Mouse (Mus musculus) E14TG2a.4 (cell line): ENCODE data around the gene Atat1.

Experiments used
- H3K27me3 ChIP-seq: 2 replicates; pipeline ENCODE4 v1.6.1; 2014; ENCODE audit warnings: low read length, control low read depth; ENCODE audit not compliant: insufficient read depth
- H3K36me3 ChIP-seq: 2 replicates; pipeline ENCODE4 v1.6.1; 2014; ENCODE audit warnings: low read length, control low read depth; ENCODE audit not compliant: insufficient read depth
- H3K4me1 ChIP-seq: replicated peaks from 2 replicates; pipeline ENCODE4 v1.6.1; 2014; ENCODE audit warnings: low read depth, low read length, control low read depth
- H3K4me3 ChIP-seq: replicated peaks from 2 replicates; pipeline ENCODE4 v1.5.1; 2014; ENCODE audit warnings: mild to moderate bottlenecking, low read length
- H3K9me3 ChIP-seq: 2 replicates; pipeline ENCODE4 v1.6.1; 2014; ENCODE audit warnings: low read length, control low read depth
- CTCF ChIP-seq: conservative IDR thresholded peaks from 2 replicates; pipeline ENCODE4 v1.5.1; 2014; ENCODE audit warnings: low read length
- NANOG ChIP-seq: IDR thresholded peaks from 2 replicates; pipeline ENCODE4 v1.6.1; 2014; ENCODE audit warnings: borderline replicate concordance, low read length, mixed read lengths
- POU5F1 ChIP-seq: IDR thresholded peaks from 2 replicates; pipeline ENCODE4 v1.6.1; 2014; ENCODE audit warnings: low read length, borderline replicate concordance

Gene Atat1

DNA sequence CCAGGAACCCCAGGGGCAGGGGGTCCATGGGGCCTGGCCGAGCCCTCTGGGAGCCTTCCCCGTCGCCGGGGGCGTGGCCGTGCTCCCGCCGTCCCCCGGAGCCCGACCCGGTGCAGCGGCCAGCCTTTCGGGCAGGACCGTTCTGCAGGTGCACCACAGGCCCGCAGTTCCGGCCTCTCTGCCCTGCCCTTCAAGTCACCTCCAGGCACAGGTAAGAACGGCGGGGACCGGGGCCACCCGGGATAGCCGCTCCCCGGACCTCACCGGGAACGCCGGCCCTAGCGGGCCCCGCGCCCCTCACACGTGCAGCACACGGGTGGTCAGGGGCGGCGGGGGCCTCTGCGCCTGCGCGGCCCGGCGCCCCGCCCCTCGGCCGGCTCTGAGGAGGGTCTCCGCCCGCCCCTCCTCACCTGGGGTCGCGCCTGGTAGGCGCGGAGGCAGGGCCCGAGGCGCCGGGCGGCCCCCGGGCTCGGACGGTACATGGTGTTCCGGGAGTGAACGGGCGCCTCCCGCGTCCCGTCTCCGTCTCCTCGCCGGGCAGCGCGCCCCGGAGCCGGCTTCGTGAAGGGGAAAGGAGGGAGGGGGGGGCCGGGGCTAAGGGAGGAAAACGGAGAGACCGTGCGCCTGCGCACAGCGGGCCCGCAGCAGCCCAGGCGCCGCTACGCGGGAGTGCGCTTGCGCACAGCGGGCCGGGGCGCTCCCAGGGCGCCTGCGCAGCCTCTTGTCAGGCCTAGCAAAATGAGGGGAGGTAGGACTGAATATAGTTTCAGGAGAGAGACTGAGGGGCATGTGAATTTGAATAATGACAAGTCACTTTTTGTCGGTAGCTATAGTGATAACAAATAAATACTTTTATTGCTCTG, 12.9 kb downstream of the Atat1 start, which contains the start of gene 2310061I04Rik:
Gene 2310061I04Rik, minus strand, starts transcription at position 651 of the 863 bp plus-strand sequence.
- TF ChIP-seq NANOG (no peak), POU5F1 (no peak), CTCF (no peak)
- Histone ChIP-seq H3K4me1 (peaks cover 74% of the 10 kb centered on the region), H3K27me3 (no peaks in the 10 kb centered on the region), H3K36me3 (peaks cover 50% of the 10 kb centered on the region), H3K9me3 (no peaks in the 10 kb centered on the region), H3K4me3 (peak within 1 kb of the TSS; percentile 92)

DNA sequence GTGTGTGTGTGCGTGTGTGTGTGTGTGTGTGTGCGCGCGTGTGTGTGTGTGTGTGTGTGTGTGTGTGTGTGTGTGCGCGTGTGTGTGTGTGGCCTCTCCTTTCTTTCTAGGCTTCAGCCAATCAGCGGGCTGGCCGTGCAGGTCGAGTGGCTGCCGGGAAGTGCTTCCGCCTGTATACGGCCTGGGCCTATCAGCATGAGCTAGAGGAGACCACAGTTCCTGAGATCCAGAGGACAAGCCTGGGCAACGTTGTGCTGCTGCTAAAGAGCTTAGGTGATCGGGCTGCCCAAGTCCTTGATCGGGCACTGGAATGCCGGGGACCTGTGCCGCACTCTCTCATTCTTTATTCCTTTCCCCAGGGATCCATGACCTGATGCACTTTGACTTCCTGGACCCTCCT, 22.1 kb downstream of the Atat1 start:
- Histone ChIP-seq H3K36me3 (peaks cover 94% of the 10 kb centered on the region), H3K9me3 (no peaks in the 10 kb centered on the region), H3K4me3 (peak overlapping the region; percentile 92), H3K27me3 (no peaks in the 10 kb centered on the region), H3K4me1 (peaks cover 73% of the 10 kb centered on the region)
- TF ChIP-seq POU5F1 (no peak), NANOG (no peak), CTCF (no peak)

DNA sequence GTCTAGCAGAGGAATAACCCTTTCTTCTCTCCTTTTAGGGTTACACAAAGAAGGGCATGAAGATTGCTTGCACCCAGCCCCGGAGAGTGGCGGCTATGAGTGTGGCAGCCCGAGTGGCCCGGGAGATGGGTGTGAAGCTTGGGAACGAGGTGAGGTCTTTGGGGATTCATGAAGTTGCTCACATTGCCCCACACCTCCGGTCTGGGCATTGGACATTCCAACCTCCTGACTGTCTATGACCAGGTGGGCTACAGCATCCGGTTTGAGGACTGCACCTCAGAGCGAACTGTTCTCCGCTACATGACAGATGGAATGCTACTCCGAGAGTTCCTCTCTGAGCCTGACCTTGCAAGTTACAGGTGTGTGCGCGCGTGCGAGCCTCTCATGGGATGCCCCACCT, 26.1 kb downstream of the Atat1 start:
- TF ChIP-seq NANOG (no peak), POU5F1 (no peak), CTCF (no peak)
- no peak overlapping the region for H3K4me3 ChIP-seq
- H3K4me1 ChIP-seq = peaks cover 66% of the 10 kb centered on the region
- peaks cover 73% of the 10 kb centered on the region for H3K36me3 ChIP-seq
- no peaks in the 10 kb centered on the region for H3K9me3 ChIP-seq
- H3K27me3 ChIP-seq = no peaks in the 10 kb centered on the region

DNA sequence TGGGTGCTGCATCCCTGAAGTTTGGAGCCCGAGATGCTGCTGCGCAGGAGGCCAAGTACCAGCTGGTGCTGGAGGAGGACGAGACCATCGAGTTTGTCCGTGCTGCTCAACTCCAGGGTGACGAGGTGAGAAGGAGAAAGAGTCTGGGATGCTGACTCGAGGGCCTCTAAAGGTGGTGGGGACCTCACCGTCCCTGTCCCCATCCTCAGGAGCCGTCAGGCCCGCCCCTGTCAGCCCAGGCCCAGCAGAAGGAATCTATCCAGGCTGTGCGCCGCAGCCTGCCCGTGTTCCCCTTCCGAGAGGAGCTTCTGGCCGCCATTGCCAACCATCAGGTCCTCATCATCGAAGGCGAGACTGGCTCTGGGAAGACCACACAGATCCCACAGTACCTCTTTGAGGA, 27.0 kb downstream of the Atat1 start:
- Histone ChIP-seq H3K4me3 (no peak overlapping the region), H3K27me3 (no peaks in the 10 kb centered on the region), H3K9me3 (no peaks in the 10 kb centered on the region), H3K4me1 (peaks cover 57% of the 10 kb centered on the region), H3K36me3 (peaks cover 64% of the 10 kb centered on the region)
- TF ChIP-seq NANOG = no peak
- TF ChIP-seq POU5F1 = no peak
- no peak for TF ChIP-seq CTCF

DNA sequence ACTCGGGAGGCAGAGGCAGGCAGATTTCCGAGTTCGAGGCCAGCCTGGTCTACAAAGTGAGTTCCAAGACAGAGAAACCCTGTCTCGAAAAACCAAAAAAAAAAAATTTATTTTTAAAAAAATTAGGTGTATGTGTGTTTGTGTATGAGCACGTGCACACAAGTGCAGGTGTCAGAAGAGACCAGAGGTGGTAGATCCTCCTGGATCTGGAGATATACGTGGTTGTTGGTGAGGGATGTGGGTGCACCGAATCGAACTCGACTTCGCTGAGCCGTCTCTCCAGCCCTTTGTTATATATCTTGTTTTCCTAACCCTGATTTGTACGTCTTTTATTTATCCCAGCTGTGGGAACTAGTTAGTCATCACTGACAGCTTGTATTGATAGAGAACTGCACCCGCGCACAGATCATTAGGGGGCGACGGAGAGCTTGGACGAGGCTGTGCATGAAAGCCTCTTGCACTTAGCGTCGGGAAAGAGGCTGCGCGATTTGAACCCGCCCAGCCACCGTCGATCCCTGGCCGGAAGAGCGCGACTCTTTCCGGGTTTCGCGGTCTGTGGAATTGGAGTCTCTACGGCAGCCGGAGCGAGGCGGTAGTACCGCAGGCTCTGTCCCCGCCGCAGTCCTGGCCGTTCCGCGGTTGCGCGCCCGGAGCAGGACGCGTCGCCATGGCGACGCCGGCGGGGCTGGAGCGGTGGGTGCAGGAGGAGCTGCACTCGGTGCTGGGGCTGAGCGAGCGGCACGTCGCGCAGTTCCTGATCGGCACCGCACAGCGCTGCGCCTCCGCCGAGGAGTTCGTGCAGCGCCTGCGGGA, 30.4 kb downstream of the Atat1 start, which contains the start of gene Dhx16:
Gene Dhx16, plus strand, starts transcription at position 575 of the 813 bp plus-strand sequence.
- H3K27me3 ChIP-seq = no peaks in the 10 kb centered on the region
- no peaks in the 10 kb centered on the region for H3K9me3 ChIP-seq
- peaks cover 49% of the 10 kb centered on the region for H3K4me1 ChIP-seq
- peak within 1 kb of the TSS; percentile 100 for H3K4me3 ChIP-seq
- peaks cover 50% of the 10 kb centered on the region for H3K36me3 ChIP-seq
- TF ChIP-seq NANOG (no peak), CTCF (peak; percentile 53)

DNA sequence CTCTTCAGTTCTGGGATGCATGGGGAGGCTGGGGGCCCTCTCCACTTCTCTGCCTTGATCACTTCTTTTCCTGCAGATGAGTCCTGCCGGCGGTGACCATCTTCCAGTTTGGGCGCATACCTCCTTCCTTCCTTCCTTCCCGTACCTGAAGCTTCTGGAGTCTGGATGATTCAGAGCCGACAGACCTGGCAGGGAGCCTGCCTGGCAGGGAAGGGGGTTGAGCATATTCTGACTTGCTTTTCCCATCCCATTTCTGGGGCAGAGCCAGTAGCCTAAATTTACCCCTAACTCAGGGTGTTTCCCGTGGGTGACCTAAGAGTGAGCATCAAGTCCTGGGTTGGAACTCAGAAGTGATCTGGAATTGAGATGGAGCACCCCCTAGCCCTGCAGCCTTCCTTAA, 35.2 kb downstream of the Atat1 start:
- Histone ChIP-seq H3K4me3 (no peak overlapping the region), H3K4me1 (peaks cover 51% of the 10 kb centered on the region), H3K36me3 (peaks cover 47% of the 10 kb centered on the region), H3K9me3 (no peaks in the 10 kb centered on the region), H3K27me3 (no peaks in the 10 kb centered on the region)
- TF ChIP-seq NANOG = no peak
- TF ChIP-seq POU5F1 = no peak
- TF ChIP-seq CTCF = no peak

DNA sequence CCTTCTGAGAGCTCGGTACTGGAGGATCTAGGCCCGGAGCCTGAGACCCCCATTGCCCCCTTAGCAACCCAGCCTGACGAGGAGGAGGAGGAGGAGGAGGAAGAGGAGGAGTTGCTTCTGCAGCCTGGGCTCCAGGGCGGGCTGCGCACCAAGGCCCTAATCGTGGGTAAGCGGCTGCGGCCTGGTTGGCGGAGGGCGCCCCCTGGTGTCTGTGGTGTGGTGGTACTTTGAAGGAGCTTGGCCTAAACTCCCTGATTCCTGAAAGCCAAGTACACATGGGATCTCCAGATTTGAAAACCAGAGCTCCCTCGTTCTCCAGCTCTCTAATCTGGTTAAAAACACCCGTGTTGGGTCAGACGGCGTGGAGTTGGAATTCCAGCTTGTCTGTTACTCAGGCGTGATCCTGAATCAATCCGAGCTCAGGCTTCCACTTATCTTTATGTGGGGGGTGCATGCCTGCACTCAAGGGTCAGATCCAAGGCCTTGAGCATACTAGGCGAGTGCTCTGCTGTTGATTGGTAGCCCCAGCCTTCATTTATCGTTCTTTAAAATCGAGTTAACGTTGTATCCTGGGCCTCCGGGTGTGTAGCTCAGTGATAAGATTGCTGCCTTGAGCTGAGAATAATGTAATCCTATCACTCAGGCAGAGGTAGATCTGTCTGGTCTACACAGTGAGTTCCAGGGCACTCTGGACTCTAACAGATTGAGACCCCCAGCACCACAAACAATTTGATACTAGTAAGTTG, 35.9 kb downstream of the Atat1 start:
- Histone ChIP-seq H3K4me1 (peaks cover 58% of the 10 kb centered on the region), H3K36me3 (peaks cover 47% of the 10 kb centered on the region), H3K27me3 (no peaks in the 10 kb centered on the region), H3K4me3 (no peak overlapping the region), H3K9me3 (no peaks in the 10 kb centered on the region)
- TF ChIP-seq NANOG (no peak), CTCF (peak; percentile 64), POU5F1 (no peak)
